Mouse (Mus musculus) megakaryocyte-erythroid progenitor cell, adult 5-6 weeks (primary cell): ENCODE measurements around the gene Lhx2. TPM values are rescaled to one million over a fixed set of nuclear protein-coding genes. Genes with fewer than 3 reads are reported as not detected.

ENCODE experiments used
- ATAC-seq: replicated peaks from 2 replicates; pipeline ENCODE4 v1.8.0; 2016; ENCODE audit warnings: mild to moderate bottlenecking, inconsistent platforms; ENCODE audit not compliant: severe bottlenecking, poor library complexity, low FRiP score, low TSS enrichment
- total RNA-seq, 2 experiments: library from RNA; stranded (forward) in 1 of 2; stranded (reverse) in 1 of 2; fragments of 200-1000, 215-1000 nt in 1 of 2; fragments of >200 nt in 1 of 2; fragmentation: Nextera tagmentation in 1 of 2; gene quantifications; 2 replicates each; pipeline ENCODE4 v1.2.3; 2014 to 2017

The Lhx2 gene
- total RNA-seq, 2 experiments from 2014 or later = not detected

- ATAC-seq = no peak
Measured at GRCm38 (mm10) chr2:38356428-38357260, 17.6 kb downstream of the Lhx2 start.

DNA sequence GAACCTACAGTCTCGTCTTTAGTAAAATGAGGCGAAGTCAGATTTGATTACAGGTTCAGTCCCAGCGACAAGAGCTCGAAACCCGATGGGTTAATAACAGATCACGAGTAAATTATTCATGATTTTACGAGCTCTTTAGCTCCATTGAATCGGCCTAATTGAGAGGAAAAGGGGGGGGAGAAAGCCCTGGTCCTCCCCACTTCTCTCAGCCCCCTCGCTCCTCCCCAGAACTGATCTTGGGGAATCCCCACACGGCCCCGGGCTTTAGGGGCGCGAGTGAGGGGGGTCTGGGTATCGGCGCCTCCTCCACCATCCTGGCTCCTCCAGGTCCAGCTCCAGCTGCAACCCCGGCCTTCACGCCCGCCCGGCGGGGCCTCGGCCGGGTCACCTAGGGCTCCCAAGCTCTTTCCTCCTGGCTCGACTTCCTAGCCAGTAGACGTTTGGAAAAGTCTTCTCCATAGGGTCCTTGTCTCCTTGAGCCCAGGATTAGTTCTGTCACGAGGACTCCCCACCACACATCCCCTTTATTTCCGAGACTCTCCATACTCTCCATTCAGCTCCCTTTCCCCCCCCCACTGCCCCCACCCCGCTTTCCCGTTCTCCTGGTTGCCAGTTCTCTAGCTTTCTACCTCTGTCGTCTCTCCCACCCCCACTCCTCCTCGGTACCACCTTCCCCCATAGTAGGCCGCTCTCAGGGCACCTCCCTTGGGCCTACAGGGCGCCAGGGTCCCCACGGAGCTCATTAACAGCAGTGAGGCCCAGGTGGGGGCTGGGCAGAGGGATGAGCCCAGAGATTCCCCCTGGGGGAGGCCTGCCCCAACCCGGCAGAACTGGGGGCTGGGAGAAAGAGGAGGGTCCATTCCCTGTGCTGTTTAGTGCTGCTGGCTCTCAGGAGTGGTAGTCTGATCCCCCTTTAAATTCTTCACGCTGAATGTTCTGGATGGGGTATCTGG lies 18.5 kb downstream of the Lhx2 start:
- ATAC-seq = no peak

DNA sequence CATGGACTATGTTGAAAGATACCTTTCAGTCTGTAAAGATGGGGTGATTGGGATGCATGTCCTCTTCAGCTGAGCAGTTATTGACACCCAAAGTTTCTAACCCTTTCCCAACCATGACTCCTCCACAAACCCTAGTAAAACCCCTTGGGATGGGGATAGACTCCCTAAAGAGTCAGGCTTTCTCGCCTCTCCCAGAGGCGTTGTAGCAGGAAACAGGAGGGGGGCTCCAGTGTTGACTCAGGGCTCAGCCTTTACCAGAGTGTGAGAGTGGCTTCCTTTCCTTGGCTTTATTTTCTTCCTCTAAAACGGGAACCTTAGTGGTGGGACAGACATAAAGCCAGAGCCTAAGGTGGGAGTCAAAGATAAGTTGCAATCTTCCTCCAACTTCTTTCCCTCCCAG lies 19.5 kb downstream of the Lhx2 start:
- ATAC-seq = no peak

DNA sequence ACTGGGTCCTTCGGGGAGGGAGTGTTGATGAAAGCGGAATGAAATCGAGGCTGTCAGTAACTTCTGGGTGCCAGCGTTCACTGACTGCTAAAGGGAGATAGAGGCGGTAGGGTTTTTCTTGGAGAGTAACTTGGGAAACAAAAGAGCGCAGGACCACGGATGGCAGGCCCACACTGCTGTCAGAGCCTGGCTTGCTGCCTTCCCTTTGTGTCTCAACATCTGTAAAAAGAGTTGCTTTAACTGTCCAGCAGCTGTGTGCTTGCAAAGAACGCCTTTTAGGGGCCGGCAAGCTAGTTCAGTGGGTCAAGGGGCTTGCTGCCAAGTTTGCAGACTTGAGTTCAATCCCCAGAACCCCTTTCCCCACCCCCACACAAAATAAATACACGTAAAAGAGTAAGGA lies 20.1 kb downstream of the Lhx2 start:
- no peak for ATAC-seq

- no peak for ATAC-seq
Measured at GRCm38 (mm10) chr2:38359811-38360210, 20.7 kb downstream of the Lhx2 start.

DNA sequence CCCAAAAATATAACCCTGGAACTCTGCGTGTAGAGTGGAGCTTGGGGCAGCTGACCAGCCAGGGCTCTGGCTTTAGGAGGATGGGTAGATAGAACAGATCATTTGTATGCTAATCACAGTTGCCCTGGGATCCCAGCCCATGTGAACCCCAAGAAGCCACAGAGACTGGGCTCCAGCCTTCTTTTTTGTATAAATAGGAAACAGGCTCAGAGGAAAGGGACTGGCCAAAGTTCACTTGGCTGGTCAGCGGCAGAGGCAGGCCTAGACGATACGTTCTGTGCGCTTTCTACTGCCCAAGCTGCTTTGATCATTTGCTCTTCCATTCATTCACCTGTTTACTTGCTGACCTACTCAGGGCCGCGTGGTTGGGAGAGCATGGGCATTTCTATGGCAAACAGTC lies 27.1 kb downstream of the Lhx2 start:
- ATAC-seq = no peak

DNA sequence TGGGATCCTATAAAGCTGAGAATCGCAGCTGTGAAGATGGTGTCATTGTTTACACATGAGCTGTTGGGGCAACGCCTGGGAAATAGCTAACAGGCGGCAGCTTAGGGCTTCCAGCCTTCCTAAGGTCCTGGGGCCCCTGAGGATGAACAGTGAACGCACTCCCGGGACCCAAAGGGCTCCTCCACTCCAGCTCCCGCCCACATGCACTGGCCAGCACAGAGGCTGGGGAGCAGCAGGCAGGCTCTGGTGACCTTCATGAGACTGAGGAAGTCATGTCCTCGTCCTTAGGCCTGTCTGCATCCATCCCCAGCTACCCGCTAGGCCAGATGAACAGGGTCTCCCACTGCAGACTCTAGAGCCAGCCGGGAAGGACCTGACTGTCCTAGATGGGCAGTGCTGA lies 27.9 kb downstream of the Lhx2 start:
- ATAC-seq = no peak

DNA sequence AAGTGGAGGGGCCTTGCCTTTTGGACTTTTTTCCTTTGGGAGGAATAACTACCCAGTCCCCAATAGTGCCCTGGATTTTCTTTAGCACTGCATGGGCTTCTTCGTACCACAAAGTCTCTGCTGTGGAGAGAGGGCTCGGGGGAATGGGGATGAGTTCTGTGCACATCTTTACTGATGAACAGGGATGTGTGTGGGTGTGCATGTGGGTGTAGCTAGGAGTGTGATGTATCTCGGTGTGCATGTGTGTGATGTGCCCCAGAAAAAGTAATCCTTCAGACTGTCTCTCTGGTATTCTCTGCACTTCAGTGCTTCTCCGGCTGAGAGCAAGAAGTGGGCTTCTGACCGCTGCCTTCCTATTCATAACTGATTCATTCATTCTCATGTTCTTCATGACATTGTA lies 28.8 kb downstream of the Lhx2 start:
- ATAC-seq = no peak

DNA sequence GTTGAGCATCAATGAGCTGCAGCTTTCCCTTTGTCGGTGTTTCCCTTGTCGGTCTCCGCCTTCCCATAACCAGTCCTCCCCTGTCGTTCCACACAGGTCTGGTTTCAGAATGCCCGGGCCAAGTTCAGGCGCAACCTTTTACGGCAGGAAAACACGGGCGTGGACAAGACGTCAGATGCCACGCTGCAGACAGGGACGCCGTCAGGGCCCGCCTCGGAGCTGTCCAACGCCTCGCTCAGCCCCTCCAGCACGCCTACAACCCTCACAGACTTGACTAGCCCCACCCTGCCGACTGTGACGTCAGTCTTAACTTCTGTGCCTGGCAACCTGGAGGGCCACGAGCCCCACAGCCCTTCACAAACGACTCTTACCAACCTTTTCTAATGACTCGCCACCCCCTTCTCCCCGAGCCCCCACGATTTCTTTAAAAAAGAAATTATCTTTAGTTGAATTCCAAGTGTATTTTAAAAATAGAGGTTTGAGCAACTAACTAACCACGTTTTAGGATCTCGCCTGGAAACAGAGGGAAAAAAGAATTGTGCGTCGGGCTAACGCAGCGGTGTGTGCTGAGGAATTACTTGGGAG lies 29.8 kb downstream of the Lhx2 start:
- ATAC-seq = peak; percentile 99

- peak; percentile 28; the same call in 1 of the 2 replicates for ATAC-seq
Measured at GRCm38 (mm10) chr2:38375606-38376304, 36.7 kb downstream of the Lhx2 start.

DNA sequence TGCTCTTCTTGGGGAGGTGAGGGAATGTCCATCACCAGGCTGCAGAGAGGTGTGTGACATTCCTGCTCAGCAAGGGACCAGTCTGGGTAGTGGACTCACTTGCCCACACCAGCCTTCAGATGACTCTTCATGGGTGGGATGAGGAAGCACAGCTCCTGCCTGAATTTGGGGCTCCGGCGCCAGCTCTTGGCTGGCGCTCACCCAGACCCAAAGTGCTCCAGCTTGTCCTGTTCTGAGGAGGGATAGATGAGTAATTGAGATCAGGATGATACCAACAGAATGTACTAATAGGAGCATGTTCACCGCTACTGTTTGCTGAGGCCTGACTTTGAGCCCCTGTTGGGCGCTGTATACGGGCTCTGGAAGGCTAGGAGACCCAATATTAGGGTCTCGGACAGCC lies 38.2 kb downstream of the Lhx2 start:
- no peak for ATAC-seq

DNA sequence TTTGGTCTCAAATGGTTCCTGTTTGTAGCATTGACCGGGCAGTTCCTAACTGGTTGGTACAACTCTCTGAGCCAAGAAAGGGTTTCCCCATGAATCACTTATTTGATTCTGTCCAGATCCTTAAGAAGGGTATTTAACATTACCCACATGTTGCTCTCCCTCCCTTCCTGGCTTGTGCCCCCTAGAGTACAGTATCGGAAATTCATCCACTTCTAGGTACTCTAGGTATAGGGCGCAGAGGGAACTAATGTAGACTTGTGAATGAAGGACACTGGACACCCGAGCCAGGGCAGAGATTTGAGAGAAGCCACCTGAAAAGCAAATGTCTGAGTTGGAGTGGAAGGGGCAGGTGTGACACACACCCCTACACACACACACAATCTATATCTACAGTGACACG lies 39.3 kb downstream of the Lhx2 start:
- ATAC-seq = peak; percentile 60; the same call in 1 of the 2 replicates

- peak; percentile 38; the same call in 1 of the 2 replicates for ATAC-seq
Measured at GRCm38 (mm10) chr2:38378849-38379545, 39.9 kb downstream of the Lhx2 start.

GRCm38 (mm10) chr2:38379546-38379870 lies 40.4 kb downstream of the Lhx2 start:
- ATAC-seq = no peak

GRCm38 (mm10) chr2:38380136-38381083 lies 41.3 kb downstream of the Lhx2 start:
- ATAC-seq = no peak

GRCm38 (mm10) chr2:38387568-38388262 lies 48.6 kb downstream of the Lhx2 start:
- ATAC-seq = no peak
